Mouse (Mus musculus) G1E (cell line): ENCODE measurements at regions not wholly inside any gene's neighbourhood (a gene's known extent, or its start where the extent isn't known, plus 50 kb on each side); places are given as distances from the start of the nearest gene placed in this dataset.

ENCODE experiments used
- ATAC-seq: 2 replicates; pipeline ENCODE4 v1.8.0; 2016; ENCODE audit warnings: mild to moderate bottlenecking; ENCODE audit not compliant: insufficient number of reproducible peaks, poor library complexity, low FRiP score, severe bottlenecking; ENCODE audit errors: extremely low read depth
- DNase-seq: peaks from one replicate; pipeline ENCODE4 v3.0.0; 2012; ENCODE audit warnings: low spot score
- H3K27me3 ChIP-seq: 2 replicates; pipeline ENCODE4 v1.6.1; 2012; ENCODE audit warnings: mild to moderate bottlenecking, low read length, inconsistent platforms; ENCODE audit not compliant: insufficient read depth
- H3K36me3 ChIP-seq: replicated peaks from 2 replicates; pipeline ENCODE3; 2012; ENCODE audit warnings: mild to moderate bottlenecking, inconsistent platforms
- H3K4me1 ChIP-seq: 2 replicates; pipeline ENCODE4 v1.6.1; 2012; ENCODE audit warnings: low read depth, low read length, inconsistent platforms, mixed read lengths; ENCODE audit not compliant: insufficient read depth
- H3K4me3 ChIP-seq: 2 replicates; pipeline ENCODE4 v1.5.1; 2012; ENCODE audit warnings: low read depth, mild to moderate bottlenecking, inconsistent platforms, low read length, moderate library complexity, mixed read lengths
- H3K9me3 ChIP-seq: replicated peaks from 2 replicates; pipeline ENCODE4 v1.6.1; 2012; ENCODE audit warnings: inconsistent platforms
- CTCF ChIP-seq: IDR thresholded peaks from 2 replicates; pipeline ENCODE4 v1.5.1; 2012; ENCODE audit warnings: low read depth, low read length, inconsistent platforms, mixed read lengths
- GATA1 ChIP-seq: IDR thresholded peaks from 2 replicates; pipeline ENCODE4 v1.6.1; 2012; ENCODE audit warnings: borderline replicate concordance, low read length, inconsistent platforms, mixed read lengths
- GATA2 ChIP-seq: IDR thresholded peaks from 2 replicates; pipeline ENCODE4 v1.6.1; 2012; ENCODE audit warnings: low read depth, low read length, inconsistent platforms, borderline replicate concordance
- POLR2AphosphoS5 ChIP-seq: IDR thresholded peaks from 2 replicates; pipeline ENCODE4 v1.6.1; 2012; ENCODE audit warnings: low read depth, low read length, inconsistent platforms; ENCODE audit not compliant: insufficient replicate concordance
- TAL1 ChIP-seq: conservative IDR thresholded peaks from 2 replicates; pipeline ENCODE4 v1.6.1; 2012; ENCODE audit warnings: low read depth, low read length, inconsistent platforms, mixed read lengths

DNA sequence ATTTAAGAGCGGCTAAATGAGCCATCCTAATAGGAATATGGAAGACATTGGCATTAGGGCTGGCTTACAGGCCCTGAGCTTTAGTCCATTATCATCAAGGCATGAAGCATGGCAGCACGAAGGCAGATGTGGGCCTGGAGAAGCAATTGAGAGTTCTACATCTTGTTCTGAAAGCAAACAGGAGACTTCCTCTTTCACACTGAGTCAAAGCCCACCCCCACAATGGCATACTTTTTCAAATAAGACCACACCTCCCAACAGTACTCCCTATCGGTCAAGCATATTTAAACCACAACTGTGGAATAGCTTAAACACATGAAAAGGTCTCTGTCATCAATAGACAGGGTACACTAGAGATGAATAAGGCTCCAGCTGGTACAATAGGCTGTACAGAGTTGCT is 381.5 kb upstream of the Rag2 start:
- no peaks in the 10 kb centered on the region for H3K4me1 ChIP-seq
- H3K36me3 ChIP-seq = no peaks in the 10 kb centered on the region
- DNase-seq = no peak
- H3K27me3 ChIP-seq = no peaks in the 10 kb centered on the region
- H3K4me3 ChIP-seq = no peak overlapping the region
- no peak for ATAC-seq
- TF ChIP-seq GATA1 (no peak), CTCF (no peak), GATA2 (no peak), TAL1 (no peak), POLR2AphosphoS5 (no peak)
- H3K9me3 ChIP-seq = no peaks in the 10 kb centered on the region

DNA sequence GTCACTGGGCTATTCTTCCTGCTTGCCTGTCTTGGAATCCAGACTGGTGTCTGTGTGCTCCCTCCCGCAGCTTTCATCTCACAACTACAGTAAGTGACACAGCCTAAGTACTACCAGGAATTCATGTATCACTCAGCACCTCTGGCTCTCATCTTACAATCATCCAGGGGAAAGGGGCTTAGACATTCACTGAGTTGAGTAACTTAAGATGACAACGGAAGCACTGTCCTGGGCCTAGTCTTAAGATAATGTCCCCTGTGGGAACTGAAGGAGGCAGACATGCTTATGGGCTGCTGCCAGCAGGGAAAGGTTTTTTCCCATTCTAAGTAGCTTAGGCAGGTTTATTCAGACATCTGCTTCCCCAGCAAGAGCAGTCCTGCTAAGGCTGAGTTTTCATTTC is 377.4 kb upstream of the Rag2 start:
- DNase-seq (no peak), ATAC-seq (no peak)
- Histone ChIP-seq H3K4me1 (no peaks in the 10 kb centered on the region), H3K9me3 (no peaks in the 10 kb centered on the region), H3K4me3 (no peak overlapping the region), H3K36me3 (no peaks in the 10 kb centered on the region), H3K27me3 (no peaks in the 10 kb centered on the region)
- TF ChIP-seq TAL1 = no peak
- TF ChIP-seq GATA1 = no peak
- TF ChIP-seq CTCF = no peak
- TF ChIP-seq POLR2AphosphoS5 = no peak
- TF ChIP-seq GATA2 = no peak

DNA sequence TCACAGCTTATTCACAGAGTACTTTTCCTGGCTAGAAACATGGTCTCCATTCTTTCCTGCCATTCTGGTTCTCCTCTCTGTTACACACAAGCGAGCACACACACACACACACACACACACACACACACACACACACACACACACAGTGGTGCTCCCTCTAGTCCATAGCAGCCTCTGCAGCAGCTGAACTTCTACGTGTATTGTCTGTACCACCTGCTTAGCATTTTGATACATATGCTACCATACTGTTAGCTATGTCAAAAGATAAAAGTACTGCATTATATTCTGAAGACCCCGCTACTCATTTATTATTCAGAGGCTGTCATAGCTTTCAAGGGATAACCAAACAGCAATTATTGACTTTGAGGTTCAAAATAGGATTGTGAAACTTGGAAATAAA is 372.3 kb upstream of the Rag2 start:
- no peak for ATAC-seq
- Histone ChIP-seq H3K4me3 (no peak overlapping the region), H3K36me3 (no peaks in the 10 kb centered on the region), H3K4me1 (no peaks in the 10 kb centered on the region), H3K27me3 (no peaks in the 10 kb centered on the region), H3K9me3 (no peaks in the 10 kb centered on the region)
- TF ChIP-seq POLR2AphosphoS5 (no peak), GATA1 (no peak), CTCF (no peak), GATA2 (no peak), TAL1 (no peak)
- DNase-seq = no peak

- Histone ChIP-seq H3K27me3 (no peaks in the 10 kb centered on the region), H3K4me3 (no peak overlapping the region), H3K36me3 (no peaks in the 10 kb centered on the region), H3K4me1 (no peaks in the 10 kb centered on the region), H3K9me3 (no peaks in the 10 kb centered on the region)
- no peak for DNase-seq
- TF ChIP-seq POLR2AphosphoS5 = no peak
- TF ChIP-seq GATA1 = no peak
- TF ChIP-seq CTCF = no peak
- TF ChIP-seq TAL1 = no peak
- no peak for TF ChIP-seq GATA2
- no peak for ATAC-seq
These were observed 368.1 kb upstream of the Rag2 start for GRCm38 (mm10) chr2:101256464-101256863.

- H3K27me3 ChIP-seq = no peaks in the 10 kb centered on the region
- peaks cover 4% of the 10 kb centered on the region; the same call in 1 of the 2 replicates for H3K4me1 ChIP-seq
- H3K9me3 ChIP-seq = no peaks in the 10 kb centered on the region
- DNase-seq = no peak
- TF ChIP-seq GATA2 (no peak), TAL1 (no peak), GATA1 (no peak), CTCF (no peak), POLR2AphosphoS5 (no peak)
- no peak overlapping the region for H3K4me3 ChIP-seq
- ATAC-seq = peak; percentile 63
- no peaks in the 10 kb centered on the region for H3K36me3 ChIP-seq
These were observed 360.6 kb upstream of the Rag2 start for GRCm38 (mm10) chr2:101263934-101264333.

DNA sequence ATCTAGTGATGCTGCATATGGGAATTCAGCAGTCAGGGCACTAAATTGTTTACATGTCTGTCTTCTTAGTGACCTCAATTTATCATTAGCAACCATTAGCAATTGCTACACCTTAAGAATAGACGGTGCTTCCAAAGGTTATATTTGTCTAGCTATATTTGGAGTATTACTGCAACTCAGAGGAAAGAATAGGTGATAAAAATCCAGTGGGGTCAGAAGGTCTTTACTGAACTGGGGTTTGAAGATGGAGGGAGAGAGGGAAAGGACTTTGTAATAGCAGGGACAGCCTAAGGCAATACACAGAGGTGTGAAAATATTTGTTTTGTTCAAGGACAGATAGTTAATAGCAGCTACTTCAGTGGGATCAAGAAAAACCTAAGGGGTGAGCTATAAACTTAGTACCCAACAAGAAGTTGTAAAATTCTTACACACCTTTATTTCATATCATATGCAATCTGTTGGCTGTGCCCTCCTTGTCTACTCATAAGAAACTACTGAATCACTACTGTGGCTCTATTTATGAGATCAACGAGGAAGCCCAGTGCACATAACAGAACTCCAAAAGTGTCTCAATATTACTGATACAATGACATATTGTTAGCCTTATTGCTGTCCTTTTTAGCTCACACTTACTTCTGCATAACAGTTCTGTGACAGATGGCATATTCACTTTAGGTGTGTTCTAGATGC is 357.7 kb upstream of the Rag2 start:
- Histone ChIP-seq H3K4me3 (no peak overlapping the region), H3K27me3 (no peaks in the 10 kb centered on the region), H3K36me3 (no peaks in the 10 kb centered on the region), H3K4me1 (peaks cover 4% of the 10 kb centered on the region; the same call in 1 of the 2 replicates), H3K9me3 (no peaks in the 10 kb centered on the region)
- no peak for ATAC-seq
- TF ChIP-seq TAL1 (no peak), GATA1 (no peak), GATA2 (no peak), POLR2AphosphoS5 (no peak), CTCF (no peak)
- DNase-seq = no peak

DNA sequence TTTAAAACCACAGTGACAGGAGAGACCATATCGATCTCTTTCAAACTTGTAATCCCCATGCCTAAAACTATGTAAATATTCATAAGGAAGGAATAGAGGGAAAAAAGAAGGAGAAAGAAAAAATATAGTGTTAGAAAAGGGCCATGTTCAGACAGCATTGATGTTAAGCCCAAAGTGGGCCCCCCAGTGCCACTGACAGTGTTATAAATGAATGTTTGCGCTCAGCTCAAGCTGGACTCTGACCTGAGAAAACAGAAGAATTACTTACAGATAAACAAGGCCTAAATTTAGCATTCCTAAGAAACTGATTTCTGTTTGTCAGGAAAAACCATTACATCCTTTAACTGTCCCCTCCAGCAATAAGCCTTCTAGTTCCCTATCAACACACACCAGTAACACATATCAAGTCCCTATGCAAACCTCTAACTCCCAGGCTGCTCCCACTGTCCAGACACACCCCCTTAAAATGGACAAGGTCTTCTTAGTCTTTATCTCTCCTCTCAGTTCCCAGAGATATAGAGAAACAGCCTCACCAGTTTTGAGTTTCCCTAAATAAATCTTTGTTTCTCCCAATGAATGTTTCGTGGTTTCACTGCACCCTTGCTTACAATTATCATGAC is 350.4 kb upstream of the Rag2 start:
- no peak for DNase-seq
- Histone ChIP-seq H3K4me1 (peaks cover 3% of the 10 kb centered on the region; the same call in 1 of the 2 replicates), H3K9me3 (no peaks in the 10 kb centered on the region), H3K4me3 (no peak overlapping the region), H3K36me3 (no peaks in the 10 kb centered on the region), H3K27me3 (no peaks in the 10 kb centered on the region)
- peak; percentile 22; the same call in 1 of the 2 replicates for ATAC-seq
- TF ChIP-seq GATA2 (no peak), CTCF (no peak)
